Mouse (Mus musculus) embryonic facial prominence, embryonic 11.5 days (tissue): ENCODE measurements around the gene Wars2. TPM values are rescaled to one million over a fixed set of nuclear protein-coding genes. Genes with fewer than 3 reads are reported as not detected.

Experiments used
- ATAC-seq: fragments of 200-750 bp; cut with Nextera tagmentation; replicated peaks from 2 replicates; pipeline ENCODE4 v1.8.0; 2017; ENCODE audit warnings: low read depth; ENCODE audit not compliant: insufficient number of reproducible peaks, low FRiP score, low TSS enrichment
- DNase-seq: peaks from one replicate; pipeline ENCODE4 v3.0.0-alpha.2; 2015; ENCODE audit warnings: low spot score
- H3K27ac ChIP-seq: fragments of 300-500 bp; sonication (generic); replicated peaks from 2 replicates; pipeline ENCODE4 v1.5.1; 2014; ENCODE audit warnings: mild to moderate bottlenecking, low read depth, low read length, control low read depth
- H3K27me3 ChIP-seq: fragments of 300-500 bp; sonication (generic); 2 replicates; pipeline ENCODE4 v1.6.1; 2014; ENCODE audit warnings: mild to moderate bottlenecking, low read length, moderate library complexity, mixed read lengths; ENCODE audit not compliant: control insufficient read depth, insufficient read depth
- H3K36me3 ChIP-seq: fragments of 300-500 bp; sonication (generic); replicated peaks from 2 replicates; pipeline ENCODE4 v1.6.1; 2014; ENCODE audit warnings: low read depth, mild to moderate bottlenecking, low read length, moderate library complexity, mixed read lengths; ENCODE audit not compliant: control insufficient read depth, insufficient read depth
- H3K4me1 ChIP-seq: fragments of 300-500 bp; sonication (generic); 2 replicates; pipeline ENCODE4 v1.6.1; 2014; ENCODE audit warnings: low read length, mixed read lengths; ENCODE audit not compliant: control insufficient read depth, insufficient read depth
- H3K4me2 ChIP-seq: fragments of 300-500 bp; sonication (generic); 2 replicates; pipeline ENCODE4 v1.6.1; 2014; ENCODE audit warnings: low read depth, mild to moderate bottlenecking, control low read depth, low read length, moderate library complexity
- H3K4me3 ChIP-seq: fragments of 300-500 bp; sonication (generic); 2 replicates; pipeline ENCODE4 v1.5.1; 2014; ENCODE audit warnings: low read depth, low read length, control low read depth
- H3K9ac ChIP-seq: fragments of 300-500 bp; sonication (generic); replicated peaks from 2 replicates; pipeline ENCODE4 v1.6.1; 2014; ENCODE audit warnings: mild to moderate bottlenecking, control low read depth, low read length
- H3K9me3 ChIP-seq: fragments of 300-500 bp; sonication (generic); replicated peaks from 2 replicates; pipeline ENCODE4 v1.6.1; 2016; ENCODE audit warnings: mild to moderate bottlenecking, low read length, inconsistent platforms, mixed read lengths; ENCODE audit not compliant: control insufficient read depth
- WGBS: fragments of 180-500 bp; shearing (Covaris S2); extraction: QIAGEN DNeasy Blood & Tissue Kit; methylation state at CpG from one replicate; pipeline ENCODE4 v1.1.7; 2014; 5-methylcytosine and 5-hydroxymethylcytosine counted together
- polyA plus RNA-seq: library from polyadenylated mRNA; unstranded; fragments of >200 nt; fragmentation: Nextera tagmentation; extraction: Ambion mirVana; gene quantifications from 2 replicates; pipeline ENCODE4 v1.2.1, GENCODE M21; 2014

The Wars2 gene
- polyA plus RNA-seq, 1 experiment from 2014 or later = 9.3 TPM

GRCm38 (mm10) chr3:99162191-99162590, 21.3 kb downstream of the Wars2 start:
- WGBS = 88% methylated on average over 2 of the region's 2 CpGs
- DNase-seq (no peak), ATAC-seq (no peak)
- Histone ChIP-seq H3K9me3 (no peaks in the 10 kb centered on the region), H3K36me3 (no peaks in the 10 kb centered on the region), H3K27me3 (no peaks in the 10 kb centered on the region), H3K4me3 (no peak overlapping the region), H3K4me2 (no peak overlapping the region), H3K27ac (no peak overlapping the region), H3K9ac (no peak overlapping the region), H3K4me1 (no peaks in the 10 kb centered on the region)

- Histone ChIP-seq H3K4me3 (no peak overlapping the region), H3K36me3 (no peaks in the 10 kb centered on the region), H3K9ac (no peak overlapping the region), H3K9me3 (no peaks in the 10 kb centered on the region), H3K27me3 (no peaks in the 10 kb centered on the region), H3K27ac (no peak overlapping the region), H3K4me2 (no peak overlapping the region), H3K4me1 (no peaks in the 10 kb centered on the region)
- WGBS = 58% methylated on average over 4 of the region's 4 CpGs
- DNase-seq (no peak), ATAC-seq (no peak)
These were observed 26.9 kb downstream of the Wars2 start for GRCm38 (mm10) chr3:99167734-99168133.

GRCm38 (mm10) chr3:99173178-99173577, 32.3 kb downstream of the Wars2 start:
- Histone ChIP-seq H3K4me2 (no peak overlapping the region), H3K27me3 (no peaks in the 10 kb centered on the region), H3K4me1 (no peaks in the 10 kb centered on the region), H3K9me3 (no peaks in the 10 kb centered on the region), H3K27ac (no peak overlapping the region), H3K4me3 (no peak overlapping the region), H3K9ac (no peak overlapping the region), H3K36me3 (no peaks in the 10 kb centered on the region)
- 81% methylated on average over 5 of the region's 5 CpGs for WGBS
- DNase-seq (no peak), ATAC-seq (no peak)

- no peak overlapping the region for H3K4me2 ChIP-seq
- ATAC-seq (no peak), DNase-seq (no peak)
- no peak overlapping the region for H3K27ac ChIP-seq
- H3K36me3 ChIP-seq = no peaks in the 10 kb centered on the region
- H3K4me1 ChIP-seq = no peaks in the 10 kb centered on the region
- H3K9ac ChIP-seq = no peak overlapping the region
- H3K4me3 ChIP-seq = no peak overlapping the region
- 46% methylated on average over 9 of the region's 9 CpGs for WGBS
- no peaks in the 10 kb centered on the region for H3K27me3 ChIP-seq
- H3K9me3 ChIP-seq = no peaks in the 10 kb centered on the region
These were observed 33.9 kb downstream of the Wars2 start for GRCm38 (mm10) chr3:99174658-99175304.

DNA sequence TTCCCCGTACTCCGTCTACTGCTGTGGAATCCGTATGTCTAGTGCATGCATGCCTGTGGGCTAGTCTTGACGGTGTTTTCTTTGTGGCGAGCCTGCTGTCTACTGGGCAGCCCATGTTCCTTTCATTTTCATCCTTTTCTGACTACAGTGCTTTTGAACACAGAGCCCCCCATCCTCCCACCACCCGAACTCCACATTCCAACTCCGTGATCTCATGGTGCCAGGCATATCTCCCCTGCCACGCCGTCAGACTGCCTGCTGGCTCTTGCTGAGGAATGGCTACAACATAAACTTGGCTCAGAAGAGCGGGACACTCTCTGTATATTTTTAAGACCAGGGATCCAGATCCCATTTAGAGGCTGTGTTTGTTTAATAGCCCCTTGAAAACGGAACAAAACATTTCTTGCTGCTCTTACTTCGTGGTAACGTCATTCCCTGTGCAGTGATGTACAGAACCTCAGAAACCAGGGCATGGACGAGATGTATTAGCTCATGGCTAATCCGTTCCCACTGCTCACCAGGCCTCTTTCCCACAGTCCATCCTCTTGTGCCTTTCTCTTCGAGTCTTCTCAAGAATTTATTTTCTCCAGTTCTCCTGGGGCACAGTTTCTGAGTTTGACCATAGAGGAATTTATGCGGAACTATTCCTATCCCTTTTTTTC, 42.6 kb downstream of the Wars2 start:
- Histone ChIP-seq H3K4me3 (no peak overlapping the region), H3K27ac (no peak overlapping the region), H3K27me3 (no peaks in the 10 kb centered on the region), H3K4me2 (no peak overlapping the region), H3K36me3 (no peaks in the 10 kb centered on the region), H3K9ac (no peak overlapping the region), H3K9me3 (no peaks in the 10 kb centered on the region), H3K4me1 (no peaks in the 10 kb centered on the region)
- WGBS = 79% methylated on average over 17 of the region's 17 CpGs
- DNase-seq = no peak
- ATAC-seq = no peak

- H3K9me3 ChIP-seq = no peaks in the 10 kb centered on the region
- H3K4me1 ChIP-seq = no peaks in the 10 kb centered on the region
- no peak overlapping the region for H3K4me2 ChIP-seq
- H3K27me3 ChIP-seq = no peaks in the 10 kb centered on the region
- DNase-seq (no peak), ATAC-seq (no peak)
- no peaks in the 10 kb centered on the region for H3K36me3 ChIP-seq
- H3K4me3 ChIP-seq = no peak overlapping the region
- no peak overlapping the region for H3K9ac ChIP-seq
- WGBS = 81% methylated on average over 1 of the region's 1 CpGs
- no peak overlapping the region for H3K27ac ChIP-seq
These were observed 43.5 kb downstream of the Wars2 start for GRCm38 (mm10) chr3:99184373-99184772.

DNA sequence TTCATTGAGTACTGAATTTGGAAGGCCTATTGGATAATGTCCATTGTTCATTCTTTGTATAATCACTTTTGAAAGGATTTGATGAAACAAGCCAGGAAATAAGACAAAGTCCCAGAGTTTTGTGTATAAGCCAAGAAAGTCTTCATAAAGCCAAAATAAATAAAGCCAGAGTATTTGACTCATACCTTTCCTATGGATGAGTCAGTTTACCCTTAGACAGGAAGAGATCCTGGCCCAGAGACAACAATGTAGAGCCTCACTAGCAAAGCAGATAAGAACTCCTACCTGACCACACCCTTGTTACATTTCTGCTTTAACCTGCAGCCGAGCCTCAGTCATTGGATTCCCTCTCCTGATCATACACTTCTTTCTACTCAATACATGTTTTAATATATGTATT, 47.2 kb downstream of the Wars2 start:
- H3K27ac ChIP-seq = no peak overlapping the region
- no peak overlapping the region for H3K4me2 ChIP-seq
- H3K4me3 ChIP-seq = no peak overlapping the region
- H3K9me3 ChIP-seq = no peaks in the 10 kb centered on the region
- H3K36me3 ChIP-seq = no peaks in the 10 kb centered on the region
- no peaks in the 10 kb centered on the region for H3K4me1 ChIP-seq
- WGBS = 90% methylated on average over 1 of the region's 1 CpGs
- no peak for DNase-seq
- no peak for ATAC-seq
- no peaks in the 10 kb centered on the region for H3K27me3 ChIP-seq
- no peak overlapping the region for H3K9ac ChIP-seq

GRCm38 (mm10) chr3:99193576-99193975, 52.7 kb downstream of the Wars2 start:
- H3K4me1 ChIP-seq = no peaks in the 10 kb centered on the region
- ATAC-seq (no peak), DNase-seq (no peak)
- H3K4me2 ChIP-seq = no peak overlapping the region
- WGBS = 76% methylated on average over 4 of the region's 4 CpGs
- no peaks in the 10 kb centered on the region for H3K27me3 ChIP-seq
- no peaks in the 10 kb centered on the region for H3K36me3 ChIP-seq
- H3K9me3 ChIP-seq = no peaks in the 10 kb centered on the region
- no peak overlapping the region for H3K4me3 ChIP-seq
- H3K9ac ChIP-seq = no peak overlapping the region
- no peak overlapping the region for H3K27ac ChIP-seq
